Mouse (Mus musculus) ovary, postnatal 14 days (tissue): ENCODE measurements around the gene Scnm1.
A peak's percentile ranks its signal among the peaks of the same experiment; 100 is the strongest.

Source experiments
- DNase-seq: peaks from one replicate; pipeline ENCODE4 v3.0.0; 2022; ENCODE audit warnings: low spot score

Scnm1 gene

GRCm38 (mm10) chr3:95133680-95134101, at the start of gene Scnm1, which contains the start of gene Lysmd1:
Gene Scnm1, minus strand, starts transcription at chr3:95134011.
Gene Lysmd1, plus strand, starts transcription at chr3:95134088.
- DNase-seq = peak; percentile 70

GRCm38 (mm10) chr3:95181841-95182240, 48.0 kb upstream of the Scnm1 start:
- no peak for DNase-seq

GRCm38 (mm10) chr3:95179890-95180289, 46.1 kb upstream of the Scnm1 start:
- no peak for DNase-seq

GRCm38 (mm10) chr3:95178948-95179347, 45.1 kb upstream of the Scnm1 start:
- no peak for DNase-seq

GRCm38 (mm10) chr3:95177583-95177982, 43.8 kb upstream of the Scnm1 start:
- DNase-seq = no peak

- DNase-seq = no peak
These were observed 42.7 kb upstream of the Scnm1 start for GRCm38 (mm10) chr3:95176500-95176899.

- peak; percentile 83 for DNase-seq
These were observed 40.3 kb upstream of the Scnm1 start for GRCm38 (mm10) chr3:95174011-95174592.

- DNase-seq = no peak
These were observed 39.6 kb upstream of the Scnm1 start for GRCm38 (mm10) chr3:95173256-95173949.

GRCm38 (mm10) chr3:95172526-95173255, 38.9 kb upstream of the Scnm1 start:
- no peak for DNase-seq

GRCm38 (mm10) chr3:95171105-95171504, 37.3 kb upstream of the Scnm1 start:
- no peak for DNase-seq

- no peak for DNase-seq
These were observed 36.2 kb upstream of the Scnm1 start for GRCm38 (mm10) chr3:95169996-95170395.

- DNase-seq = no peak
These were observed 31.0 kb upstream of the Scnm1 start for GRCm38 (mm10) chr3:95164840-95165239.

- no peak for DNase-seq
These were observed 30.4 kb upstream of the Scnm1 start for GRCm38 (mm10) chr3:95164256-95164550.

GRCm38 (mm10) chr3:95163419-95164255, 29.8 kb upstream of the Scnm1 start:
- no peak for DNase-seq

- DNase-seq = no peak
These were observed 28.5 kb upstream of the Scnm1 start for GRCm38 (mm10) chr3:95162345-95162628.

- no peak for DNase-seq
These were observed 28.0 kb upstream of the Scnm1 start for GRCm38 (mm10) chr3:95161618-95162344.

- DNase-seq = no peak
These were observed 27.3 kb upstream of the Scnm1 start for GRCm38 (mm10) chr3:95161041-95161551.

GRCm38 (mm10) chr3:95159987-95160963, 26.5 kb upstream of the Scnm1 start, which contains the start of gene Sema6c:
Gene Sema6c, plus strand, starts transcription at chr3:95160457.
- peak; percentile 74 for DNase-seq

GRCm38 (mm10) chr3:95159511-95159986, 25.7 kb upstream of the Scnm1 start:
- no peak for DNase-seq

GRCm38 (mm10) chr3:95153874-95154273, 20.1 kb upstream of the Scnm1 start:
- no peak for DNase-seq
